Mouse (Mus musculus): ENCODE measurements at regions not wholly inside any gene's neighbourhood (a gene's known extent, or its start where the extent isn't known, plus 50 kb on each side); places are given as distances from the start of the nearest gene placed in this dataset.

GRCm38 (mm10) chr17:62058016-62058415 is 823.1 kb downstream of the Efna5 start:
- DNase-seq, result no peak

DNA sequence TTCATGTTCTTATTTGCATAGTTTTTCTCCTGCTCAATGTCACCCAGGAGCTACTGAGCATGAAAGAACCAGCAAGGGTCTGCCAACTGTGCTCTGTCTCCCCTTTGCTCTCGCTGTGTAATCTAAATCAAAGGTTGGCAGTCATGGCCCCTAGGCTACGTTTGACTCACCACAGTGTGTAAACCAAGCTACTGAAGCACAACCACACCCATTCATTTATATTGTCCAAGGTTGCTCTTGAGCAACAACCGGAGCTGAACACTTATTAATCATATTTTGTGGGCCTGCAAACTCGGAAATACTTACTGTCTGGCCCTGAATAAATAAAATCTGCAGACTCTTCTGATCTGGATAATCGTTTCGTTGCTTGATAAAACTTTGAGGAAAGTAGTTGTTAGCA is 826.3 kb downstream of the Efna5 start:
- no peak for DNase-seq

DNA sequence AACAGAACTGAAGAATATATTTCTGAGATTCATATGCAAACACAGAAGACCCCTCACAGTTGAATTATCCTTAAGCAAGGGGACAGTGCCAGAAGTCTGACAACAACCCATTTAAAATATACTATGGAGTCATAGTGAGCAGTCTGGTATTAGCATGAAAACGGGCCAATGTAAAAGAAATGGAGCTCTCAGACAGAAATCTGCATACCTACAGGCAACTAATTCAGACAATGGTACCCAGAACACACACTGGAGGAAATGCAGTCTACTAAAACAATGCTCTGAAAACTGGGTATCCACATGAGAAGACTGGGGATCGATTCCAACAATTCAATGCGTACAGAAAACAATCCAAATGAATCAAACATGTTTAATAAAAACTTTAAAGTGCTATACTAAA is 832.1 kb downstream of the Efna5 start:
- DNase-seq, result no peak

GRCm38 (mm10) chr17:62030614-62031013 is 850.5 kb downstream of the Efna5 start:
- DNase-seq, result no peak

Measured in kidney, adult 18-20 months (tissue).